In the genomic region with DNA sequence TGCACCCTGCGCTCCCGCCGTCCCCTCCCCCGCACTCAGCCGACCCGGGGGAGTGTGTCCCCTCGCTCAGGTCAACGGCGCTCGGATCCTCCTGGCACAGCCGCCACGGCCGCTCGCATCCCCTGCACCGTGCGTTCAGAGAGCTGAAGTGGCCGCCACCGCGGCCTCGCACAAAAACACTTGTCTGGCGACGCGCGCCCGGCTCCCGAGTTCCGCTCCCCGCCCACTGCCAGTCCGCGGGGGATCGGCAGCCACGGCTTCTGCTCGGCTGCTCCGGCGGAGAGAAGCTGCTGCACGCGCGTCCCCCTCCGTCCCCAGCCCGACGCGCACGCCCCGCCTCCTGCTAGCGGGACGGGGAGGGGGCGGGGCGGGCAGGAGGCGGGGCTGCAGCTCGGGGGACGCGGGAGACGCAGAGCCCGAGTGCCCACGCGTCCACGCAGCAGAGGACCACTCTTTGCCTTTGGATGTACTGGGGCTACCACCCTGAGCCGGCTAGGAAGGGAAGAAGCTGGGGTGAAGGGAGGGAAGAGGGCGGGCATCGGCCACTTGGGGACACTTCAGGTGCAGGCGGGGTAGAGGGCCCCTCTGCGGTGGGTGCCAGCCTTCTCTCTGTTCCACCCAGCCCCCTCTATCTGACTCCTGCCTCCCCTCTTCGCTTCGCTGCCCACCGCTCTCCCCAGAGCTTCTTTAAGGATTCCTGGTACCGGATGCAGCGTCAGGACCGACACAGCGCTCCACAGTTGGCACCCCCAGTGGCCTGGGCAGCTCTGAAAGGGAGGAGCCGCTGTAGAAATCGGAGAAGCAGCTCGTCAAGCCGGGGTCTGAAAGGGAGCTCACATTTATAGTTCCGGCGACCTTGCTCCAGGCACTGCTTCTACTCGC, we compare ENCODE assay signal across 9 mouse cellular contexts. TPM values are rescaled to one million over a fixed set of nuclear protein-coding genes. Genes with fewer than 3 reads are reported as not detected.
DNase-seq lines count a peak whose midpoint lies in the region; ATAC-seq lines count a peak whose summit lies in the region.
"Had no signal": no experiment of that assay in that cellular context is flagged by ENCODE, and none has a peak within 500 bp of the region (broad histone marks: within the 10 kb centered on the region; RNA-seq: fewer than 3 reads in every experiment).

TSS of gene Mtcl1 (minus strand) at position 291 of the 882 bp plus-strand sequence.

- no peaks in the 10 kb centered on the region for H3K36me3 ChIP-seq in hindbrain, embryonic 14.5 days (replicated peaks; ENCODE audit: control insufficient read depth, insufficient read depth)

- peak within 1 kb of the TSS; percentile 99 for H3K9ac ChIP-seq in hindbrain, embryonic 14.5 days

- ATAC-seq in hindbrain, embryonic 14.5 days (ENCODE audit: low FRiP score), result peak; percentile 90

- no peaks in the 10 kb centered on the region for H3K9me3 ChIP-seq in hindbrain, embryonic 14.5 days (ENCODE audit: control insufficient read depth, low read length)

- DNase-seq in T-cell, adult 2 months (ENCODE audit: low spot score), result peak; percentile 18
- DNase-seq in cerebellum, postnatal 14 days, result peak; percentile 93 to 95
- peak; percentile 56 for DNase-seq in gastrocnemius, adult 18-20 months (ENCODE audit: low spot score)
- DNase-seq in hindbrain, embryonic 14.5 days (ENCODE audit: low spot score), result peak; percentile 85
- peak; percentile 76 for DNase-seq in left cerebral cortex, adult 11 months (ENCODE audit: low spot score)
- peak; percentile 78 for DNase-seq in lung, postnatal 14 days
- peak; percentile 89 for DNase-seq in retina, embryonic 14.5 days (ENCODE audit: low spot score)
- peak; percentile 63 for DNase-seq in urinary bladder, adult 2 months (ENCODE audit: low spot score)

- peak within 1 kb of the TSS; percentile 96 for H3K27ac ChIP-seq in hindbrain, embryonic 14.5 days
- H3K27ac ChIP-seq: macrophage had no signal

- under 1% methylated on average over 68 of the region's 76 CpGs for WGBS in hindbrain, embryonic 14.5 days

- peak within 1 kb of the TSS; percentile 98 for H3K4me3 ChIP-seq in hindbrain, embryonic 14.5 days (replicated peaks; ENCODE audit: low read length)

- peak within 1 kb of the TSS; percentile 84 for H3K4me2 ChIP-seq in hindbrain, embryonic 14.5 days (replicated peaks)

- no peaks in the 10 kb centered on the region for H3K27me3 ChIP-seq in hindbrain, embryonic 14.5 days (ENCODE audit: control insufficient read depth, insufficient read depth, low read length)

- peaks cover 42% of the 10 kb centered on the region for H3K4me1 ChIP-seq in hindbrain, embryonic 14.5 days (replicated peaks; ENCODE audit: control insufficient read depth, insufficient read depth, low read length)

RNA-seq across cellular contexts. Expression of gene Mtcl1, which starts in this region (rescaled TPM):
- total RNA-seq in gastrocnemius, adult 18-20 months (2021), result 1 to 10 TPM; 5.4 TPM
- 35.1 and 37.9 TPM in 2 replicates for polyA plus RNA-seq in hindbrain, embryonic 14.5 days (2014; fragmentation: Nextera tagmentation; extraction: Ambion mirVana)
- polyA plus RNA-seq in urinary bladder, adult 2 months (2012; rRNA removed), result 5.8 and 9.0 TPM in 2 replicates
- polyA plus RNA-seq: macrophage had no signal

Comparison
In these comparisons a context has a peak if more than half of its experiments do, and no peak if none do; other contexts are left out.
1. Peak in every context shown above with its lines: DNase-seq, ATAC-seq, H3K4me3 ChIP-seq and H3K27ac ChIP-seq.
2. DNase-seq: peak in every context shown above with its lines; median percentile 94 in cerebellum, postnatal 14 days; 89 in retina, embryonic 14.5 days; 85 in hindbrain, embryonic 14.5 days; 78 in lung, postnatal 14 days; 76 in left cerebral cortex, adult 11 months; 63 in urinary bladder, adult 2 months; 56 in gastrocnemius, adult 18-20 months; 18 in T-cell, adult 2 months.